Mouse (Mus musculus) c-Kit-positive CD71-negative TER-119-negative erythroid progenitor cells, embryonic 14.5 days (primary cell): ENCODE measurements at regions not wholly inside any gene's neighbourhood (a gene's known extent, or its start where the extent isn't known, plus 50 kb on each side); places are given as distances from the start of the nearest gene placed in this dataset.

Source experiments
- DNase-seq: peaks from one replicate; pipeline ENCODE4 v3.0.0-alpha.2; 2013; ENCODE audit warnings: low read depth

GRCm38 (mm10) chr2:30525295-30525694 lies 51.3 kb upstream of the Ier5l start:
- DNase-seq: no peak

- DNase-seq: no peak
Observed at GRCm38 (mm10) chr2:30525831-30526230, 51.8 kb upstream of the Ier5l start.

- DNase-seq: no peak
Observed at GRCm38 (mm10) chr2:30527495-30527894, 53.5 kb upstream of the Ier5l start.

GRCm38 (mm10) chr2:30532948-30533347 lies 58.9 kb upstream of the Ier5l start:
- DNase-seq: no peak

GRCm38 (mm10) chr2:30533367-30533766 lies 59.3 kb upstream of the Ier5l start:
- DNase-seq: no peak

- no peak for DNase-seq
Observed at GRCm38 (mm10) chr2:30534485-30534884, 60.4 kb upstream of the Cstad start.

GRCm38 (mm10) chr2:30539305-30539704 lies 55.5 kb upstream of the Cstad start:
- no peak for DNase-seq

GRCm38 (mm10) chr2:30541541-30541940 lies 53.3 kb upstream of the Cstad start:
- DNase-seq: no peak

- DNase-seq: peak; percentile 79
Observed at GRCm38 (mm10) chr2:30544782-30545435, 49.9 kb upstream of the Cstad start.
